In genomic region chr16:40601431-40602387, GRCm38 (mm10) we compare ENCODE assay signal across 11 mouse cellular contexts.
DNase-seq lines count a peak whose midpoint lies in the region; ATAC-seq and TF ChIP-seq lines count a peak whose summit lies in the region.
"Had no signal": no experiment of that assay in that cellular context is flagged by ENCODE, and none has a peak within 500 bp of the region (broad histone marks: within the 10 kb centered on the region; RNA-seq: fewer than 3 reads in every experiment).

No protein-coding gene starts in this region.

- no peak overlapping the region for H3K9ac ChIP-seq in hindbrain, embryonic 15.5 days
- H3K9ac ChIP-seq in midbrain, postnatal 0 days (replicated peaks; ENCODE audit: low read length, poor library complexity, severe bottlenecking): no peak overlapping the region
- no peak overlapping the region for H3K9ac ChIP-seq in stomach, postnatal 0 days (ENCODE audit: low read length)

- H3K4me2 ChIP-seq in hindbrain, embryonic 15.5 days: no peak overlapping the region
- no peak overlapping the region for H3K4me2 ChIP-seq in midbrain, postnatal 0 days (ENCODE audit: low read depth, low read length, poor library complexity, severe bottlenecking)
- no peak overlapping the region for H3K4me2 ChIP-seq in stomach, postnatal 0 days (replicated peaks; ENCODE audit: low read depth)
- H3K4me2 ChIP-seq: liver, embryonic 11.5 days had no signal

- no peaks in the 10 kb centered on the region for H3K9me3 ChIP-seq in hindbrain, embryonic 15.5 days
- no peaks in the 10 kb centered on the region for H3K9me3 ChIP-seq in midbrain, postnatal 0 days (ENCODE audit: low read length)
- no peaks in the 10 kb centered on the region for H3K9me3 ChIP-seq in stomach, postnatal 0 days (ENCODE audit: control insufficient read depth, low read length)

- H3K27me3 ChIP-seq in hindbrain, embryonic 15.5 days: no peaks in the 10 kb centered on the region
- no peaks in the 10 kb centered on the region for H3K27me3 ChIP-seq in midbrain, postnatal 0 days (ENCODE audit: insufficient read depth, low read length)
- H3K27me3 ChIP-seq in stomach, postnatal 0 days (ENCODE audit: control insufficient read depth, insufficient read depth, low read length): no peaks in the 10 kb centered on the region

- H3K4me1 ChIP-seq in hindbrain, embryonic 15.5 days (replicated peaks): peaks cover 9% of the 10 kb centered on the region; the same call in 1 of the 2 replicates
- no peaks in the 10 kb centered on the region for H3K4me1 ChIP-seq in midbrain, postnatal 0 days (ENCODE audit: insufficient read depth, low read length)
- H3K4me1 ChIP-seq in stomach, postnatal 0 days (replicated peaks; ENCODE audit: control insufficient read depth, insufficient read depth): no peaks in the 10 kb centered on the region

- no peaks in the 10 kb centered on the region for H3K36me3 ChIP-seq in hindbrain, embryonic 15.5 days
- H3K36me3 ChIP-seq in midbrain, postnatal 0 days (ENCODE audit: insufficient read depth, low read length): no peaks in the 10 kb centered on the region
- H3K36me3 ChIP-seq in stomach, postnatal 0 days (ENCODE audit: control insufficient read depth, insufficient read depth, low read length): no peaks in the 10 kb centered on the region

- H3K27ac ChIP-seq in hindbrain, embryonic 15.5 days (replicated peaks): no peak overlapping the region
- H3K27ac ChIP-seq in midbrain, postnatal 0 days (ENCODE audit: low read depth, low read length): no peak overlapping the region
- no peak overlapping the region for H3K27ac ChIP-seq in stomach, postnatal 0 days (replicated peaks)
- H3K27ac ChIP-seq: kidney, postnatal 0 days had no signal

- no peak overlapping the region for H3K4me3 ChIP-seq in hindbrain, embryonic 15.5 days
- no peak overlapping the region for H3K4me3 ChIP-seq in midbrain, postnatal 0 days (ENCODE audit: low read depth, low read length)
- no peak overlapping the region for H3K4me3 ChIP-seq in stomach, postnatal 0 days (ENCODE audit: low read depth, low read length)

- TF ChIP-seq CTCF in midbrain, postnatal 0 days (IDR thresholded peaks at IDR 0.05): no peak
- no peak for TF ChIP-seq CTCF in stomach, postnatal 0 days (IDR thresholded peaks at IDR 0.05; ENCODE audit: low read depth)

- no peak for TF ChIP-seq EP300 in stomach, postnatal 0 days (optimal IDR thresholded peaks at IDR 0.05)

- 23% methylated on average over 4 of the region's 4 CpGs for WGBS in hindbrain, embryonic 15.5 days
- WGBS in midbrain, postnatal 0 days: 42% methylated on average over 4 of the region's 4 CpGs
- 35% methylated on average over 4 of the region's 4 CpGs for WGBS in stomach, postnatal 0 days

- ATAC-seq in hindbrain, embryonic 15.5 days (ENCODE audit: low FRiP score, low read depth): 0 out of 2 replicates have a peak, but pooled peaks have one; percentile 8
- ATAC-seq in midbrain, postnatal 0 days (ENCODE audit: low FRiP score): no peak
- no peak for ATAC-seq in stomach, postnatal 0 days (ENCODE audit: low FRiP score, low TSS enrichment)

- DNase-seq in layer of hippocampus, adult 18-20 months (ENCODE audit: low spot score in 2 of 2): peak; percentile 53 to 85
- no peak for DNase-seq in layer of hippocampus, postnatal 10 days (ENCODE audit: low spot score in 2 of 2)
- peak; percentile 49 for DNase-seq in brain, embryonic 18.5 days (ENCODE audit: low read depth, low spot score)
- DNase-seq in midbrain, postnatal 0 days (ENCODE audit: low spot score): peak; percentile 13
- no peak for DNase-seq in stomach, postnatal 0 days (ENCODE audit: low spot score)
- DNase-seq in spleen, postnatal 14 days (ENCODE audit: low spot score in 2 of 2): no peak
- DNase-seq: lung, postnatal 4 days; right cerebral cortex, postnatal 25 days had no signal

Comparison
In these comparisons a context has a peak if more than half of its experiments do, and no peak if none do; other contexts are left out.
1. DNase-seq: peak in layer of hippocampus, adult 18-20 months (2 of 2), brain, embryonic 18.5 days (single experiment) and midbrain, postnatal 0 days (single experiment); none in layer of hippocampus, postnatal 10 days (0 of 2), stomach, postnatal 0 days (single experiment) and spleen, postnatal 14 days (0 of 2).